Mouse (Mus musculus) naive thymus-derived CD4-positive, alpha-beta T cell, adult 2 months (primary cell): ENCODE data around the gene Fam53b.

Experiments
- DNase-seq: peaks from one replicate; pipeline ENCODE4 v3.0.0-alpha.2; 2011; ENCODE audit warnings: low read depth

The Fam53b gene

GRCm38 (mm10) chr7:132813416-132814088 lies at the start of gene Fam53b:
Gene Fam53b (minus strand): TSS chr7:132813886.
- DNase-seq: peak; percentile 76

- peak; percentile 92 for DNase-seq
These were observed 45.6 kb upstream of the Fam53b start, which contains the start of gene Abraxas2 for GRCm38 (mm10) chr7:132859042-132859958. Gene Abraxas2 (plus strand): TSS chr7:132859225.

DNA sequence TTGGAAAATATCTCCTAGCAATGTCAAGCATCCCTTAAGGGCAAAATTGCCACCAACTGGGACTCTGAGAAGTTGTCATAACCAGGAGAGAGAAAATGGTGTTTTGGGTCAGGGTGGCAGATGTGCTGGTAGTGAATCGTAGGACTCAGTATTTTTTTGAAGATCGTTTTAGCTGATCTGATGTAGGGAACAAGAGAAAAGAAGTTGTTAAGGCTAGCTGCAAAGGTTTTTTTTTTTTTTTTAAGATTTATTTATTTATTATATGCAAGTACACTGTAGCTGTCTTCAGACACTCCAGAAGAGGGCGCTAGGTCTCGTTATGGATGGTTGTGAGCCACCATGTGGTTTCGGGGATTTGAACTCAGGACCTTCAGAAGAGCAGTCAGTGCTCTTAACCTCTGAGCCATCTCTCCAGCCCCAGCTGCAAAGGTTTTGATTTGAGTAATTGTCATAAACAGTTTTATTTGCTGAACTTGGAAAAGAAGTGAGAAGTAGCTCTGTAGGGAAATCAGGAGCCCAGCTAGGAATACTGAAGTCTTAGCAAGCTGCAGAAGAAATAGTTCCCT lies 44.4 kb upstream of the Fam53b start:
- peak; percentile 20 for DNase-seq

DNA sequence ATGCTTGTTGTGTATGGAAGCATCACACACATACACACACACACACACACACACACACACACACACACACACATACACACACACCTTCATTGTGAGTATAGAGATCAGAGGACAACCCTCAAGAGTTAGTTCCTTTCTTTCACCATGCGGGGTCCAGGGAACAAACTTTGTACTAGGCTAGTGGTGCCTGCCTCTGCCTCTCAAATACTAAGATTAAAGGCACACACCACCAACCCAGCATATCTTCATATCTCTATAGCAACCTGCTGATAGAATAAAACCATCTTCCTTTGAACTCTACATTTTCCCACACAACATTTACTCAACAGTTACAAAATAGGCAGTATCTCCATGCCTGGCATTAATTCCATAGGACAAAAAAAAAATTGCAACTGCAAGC lies 42.4 kb upstream of the Fam53b start:
- DNase-seq: no peak

GRCm38 (mm10) chr7:132853946-132854345 lies 40.3 kb upstream of the Fam53b start:
- no peak for DNase-seq

DNA sequence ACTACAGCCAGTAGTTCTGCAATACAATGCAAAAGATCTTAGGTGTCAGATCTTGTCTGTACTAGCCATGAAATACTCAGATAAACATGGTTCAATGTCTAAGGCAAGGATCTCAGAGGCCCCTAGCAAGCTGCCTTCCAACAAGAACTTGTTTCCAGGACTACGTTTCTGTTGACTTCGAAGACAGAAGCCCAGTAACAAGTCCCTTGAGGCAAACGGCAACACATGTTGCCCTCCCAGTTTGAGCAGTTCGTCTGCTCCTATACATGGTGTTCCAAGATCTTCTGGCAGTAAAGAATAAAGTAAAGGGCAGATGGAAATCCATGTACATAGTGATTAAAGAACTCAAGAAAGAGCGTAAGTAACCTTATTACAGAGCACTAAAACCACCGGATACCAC lies 39.7 kb upstream of the Fam53b start:
- no peak for DNase-seq

GRCm38 (mm10) chr7:132852173-132852844 lies 38.6 kb upstream of the Fam53b start, which contains the start of gene Eef1akmt2:
Gene Eef1akmt2 (minus strand): TSS chr7:132852673.
- peak; percentile 89 for DNase-seq

DNA sequence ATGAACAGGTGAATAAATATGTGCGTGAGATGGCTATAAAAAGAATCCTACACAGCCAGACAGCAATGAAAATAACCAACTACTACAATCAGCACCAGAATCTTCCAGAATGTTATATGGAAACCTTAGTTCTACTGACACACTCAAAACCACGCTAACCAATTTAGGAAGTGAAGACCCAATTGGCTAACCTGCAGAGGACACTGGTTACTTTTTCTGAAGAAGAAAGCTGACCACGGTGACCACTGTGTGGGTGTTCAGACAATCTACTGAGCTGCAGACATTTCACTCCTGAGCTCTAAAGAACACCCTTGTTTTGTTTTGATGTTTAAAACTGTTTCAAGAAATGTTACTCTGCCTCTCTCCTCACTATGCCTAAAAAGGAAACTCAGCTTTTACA lies 29.5 kb upstream of the Fam53b start:
- DNase-seq: no peak

GRCm38 (mm10) chr7:132842455-132842854 lies 28.8 kb upstream of the Fam53b start:
- DNase-seq: no peak

DNA sequence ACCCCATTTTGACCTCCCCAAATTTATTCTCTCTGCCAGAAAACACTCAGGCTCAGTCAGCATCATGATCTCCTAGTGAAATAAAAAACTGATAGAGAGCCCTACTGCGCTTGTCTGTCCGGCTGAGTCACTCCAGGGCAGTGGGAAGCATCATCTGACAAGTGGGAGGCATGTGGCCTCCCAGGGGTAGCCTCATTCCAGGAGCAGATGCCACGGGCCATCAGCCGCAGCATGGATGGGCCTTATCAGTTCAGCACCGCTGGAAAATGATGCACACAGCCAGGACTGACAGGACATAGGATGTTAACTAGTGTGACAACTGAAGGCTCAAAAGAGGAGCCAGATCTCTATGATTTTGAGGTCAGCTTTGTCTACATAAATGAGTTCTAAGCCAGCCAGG lies 27.6 kb upstream of the Fam53b start:
- no peak for DNase-seq

GRCm38 (mm10) chr7:132830955-132831354 lies 17.3 kb upstream of the Fam53b start:
- no peak for DNase-seq

- DNase-seq: no peak
These were observed 10.8 kb upstream of the Fam53b start for GRCm38 (mm10) chr7:132824346-132825022.

DNA sequence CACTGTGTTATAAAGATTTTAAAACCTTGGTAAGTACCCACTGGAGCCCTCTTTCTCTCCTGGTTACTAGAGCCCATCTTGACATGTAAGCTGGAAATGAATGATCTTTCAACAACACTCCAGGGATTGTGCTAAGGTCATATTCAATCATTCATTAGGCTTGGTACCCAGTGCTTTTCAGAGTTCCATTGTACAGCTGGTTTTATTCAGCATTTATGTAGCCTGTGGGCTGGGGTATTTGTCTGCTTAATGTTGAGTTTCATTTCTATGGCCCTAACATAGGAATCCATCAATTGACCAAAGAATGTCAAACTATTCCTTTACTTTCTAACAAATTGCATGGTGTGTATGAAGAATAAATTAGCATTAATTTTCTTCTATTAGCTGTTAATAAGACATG lies 10.1 kb upstream of the Fam53b start:
- DNase-seq: no peak

DNA sequence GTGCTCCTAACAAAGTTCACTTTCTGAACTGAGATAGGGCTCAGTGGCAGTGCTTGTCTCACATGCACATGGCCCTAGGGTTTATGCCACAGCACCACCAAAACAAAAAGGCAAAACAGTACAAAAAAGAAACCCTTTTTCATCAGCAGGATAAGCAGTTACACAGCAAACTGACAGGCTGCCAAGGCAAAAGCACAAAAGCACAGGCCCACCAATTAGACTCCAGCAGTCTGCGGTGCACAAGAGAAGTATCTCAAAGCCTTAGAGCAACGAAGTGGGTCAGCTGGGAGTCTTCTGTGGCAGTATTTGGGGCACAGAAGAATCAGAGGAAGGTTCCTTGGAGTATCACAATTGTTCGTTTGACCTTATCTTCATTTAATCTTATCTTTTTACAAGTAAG lies 7.0 kb upstream of the Fam53b start:
- no peak for DNase-seq

- no peak for DNase-seq
These were observed 3.4 kb upstream of the Fam53b start for GRCm38 (mm10) chr7:132817056-132817455.

DNA sequence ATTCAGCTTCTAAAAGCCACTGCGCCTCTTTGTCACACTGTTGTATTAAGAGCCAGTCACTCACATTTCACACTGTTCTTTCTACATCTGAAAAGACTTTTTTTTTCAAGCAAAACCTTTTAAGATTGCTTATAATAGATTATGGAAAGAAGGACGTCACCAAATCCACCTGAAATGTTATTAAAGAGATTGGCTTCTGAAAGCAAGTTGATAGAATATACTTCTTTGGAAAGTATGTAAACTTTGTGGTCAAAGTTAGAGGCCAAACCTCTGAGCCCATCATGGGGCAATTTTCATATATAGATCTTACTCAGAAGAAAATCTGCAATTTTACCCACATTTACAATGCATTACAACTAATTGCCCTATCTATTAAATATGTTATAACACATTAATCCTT lies 2.8 kb upstream of the Fam53b start:
- no peak for DNase-seq

- peak; percentile 10 for DNase-seq
These were observed 1.4 kb upstream of the Fam53b start for GRCm38 (mm10) chr7:132815081-132815480.

GRCm38 (mm10) chr7:132814089-132814450 lies 384 bp upstream of the Fam53b start:
- no peak for DNase-seq

DNA sequence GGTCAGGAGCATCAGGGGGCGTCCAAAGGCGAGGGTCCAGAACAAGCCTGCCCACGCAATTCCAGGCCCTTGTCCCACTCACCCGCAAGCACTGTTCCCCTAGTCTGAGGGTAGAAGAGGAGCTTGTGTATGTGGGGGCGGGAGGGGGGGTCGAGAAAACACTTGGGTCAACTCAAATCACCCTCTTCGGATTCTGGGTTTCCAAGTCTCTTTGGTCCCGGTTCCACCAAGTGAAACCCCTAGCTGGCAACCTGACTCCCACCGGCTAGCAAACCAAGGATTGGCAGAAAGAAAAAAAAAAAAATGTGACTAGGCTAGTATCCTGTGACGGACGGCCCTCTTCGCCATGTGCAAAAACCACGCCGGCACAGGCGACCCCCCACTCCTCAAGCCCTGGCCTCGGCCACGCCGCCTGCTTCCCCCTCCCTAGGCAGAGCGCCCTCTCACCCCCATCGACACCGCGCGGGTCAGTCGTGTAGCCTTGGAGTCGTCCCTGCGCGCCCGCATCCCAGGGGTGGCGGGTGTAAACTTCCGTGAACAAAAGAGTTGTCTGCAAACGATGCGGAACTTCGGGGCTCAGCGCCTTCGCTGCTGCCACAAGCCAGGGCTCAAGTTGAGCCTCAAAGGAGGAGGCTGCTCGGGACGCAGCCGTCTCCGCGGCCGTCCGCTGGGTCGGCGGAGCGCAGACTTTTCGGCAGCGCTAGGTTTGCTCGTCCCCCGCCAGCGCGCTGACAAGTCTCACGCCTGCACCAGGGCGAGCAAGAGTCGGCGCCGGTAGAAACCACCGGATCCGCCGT lies 869 bp downstream of the Fam53b start:
- peak; percentile 71 for DNase-seq

DNA sequence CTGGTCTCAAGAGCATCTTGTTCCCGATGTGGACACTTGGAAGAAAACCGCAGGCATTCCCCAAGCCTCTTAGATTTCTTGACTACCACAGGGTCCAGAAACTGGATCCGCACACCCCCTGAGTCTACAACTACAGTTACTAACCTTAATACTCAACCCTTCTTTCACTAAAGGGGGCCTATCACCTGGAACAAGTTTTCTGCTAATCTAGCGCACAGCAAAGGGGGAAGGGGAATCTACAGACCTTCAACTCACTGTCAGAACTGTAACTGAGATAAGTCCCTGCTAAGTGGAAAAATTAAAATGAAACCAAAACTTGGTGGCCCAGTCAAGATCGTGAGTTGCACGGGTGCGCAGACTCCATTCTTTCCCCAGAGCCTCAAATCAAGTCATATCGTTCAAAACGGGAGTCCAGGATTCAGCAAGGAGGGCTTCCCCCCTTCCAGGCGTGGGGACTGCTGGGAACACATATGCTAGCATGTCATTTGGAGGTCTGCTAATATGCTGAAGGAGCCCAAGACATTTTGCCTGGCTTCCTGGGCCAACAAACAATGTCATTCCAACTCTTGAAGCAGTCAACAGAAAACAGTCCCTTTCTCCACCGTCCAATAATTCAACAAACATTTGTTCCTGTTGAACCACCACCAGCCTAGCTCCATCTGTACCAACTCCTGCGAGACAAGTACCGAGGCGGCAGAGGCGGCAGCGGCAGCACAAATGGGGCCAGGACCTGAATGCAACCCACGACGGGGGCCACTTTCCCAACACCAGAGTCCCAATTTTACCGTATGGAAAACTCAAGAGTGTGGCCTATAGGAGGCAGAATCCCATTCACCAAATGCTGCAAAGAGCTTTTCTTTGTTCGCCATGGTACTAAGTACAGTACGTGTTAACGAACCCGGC lies 1.7 kb downstream of the Fam53b start:
- DNase-seq: peak; percentile 84
